Mouse (Mus musculus) heart, postnatal 25 days (tissue): ENCODE measurements around the gene Pip4k2a. TPM values are rescaled to one million over a fixed set of nuclear protein-coding genes. Genes with fewer than 3 reads are reported as not detected.

Experiments
- DNase-seq: peaks from one replicate; pipeline ENCODE4 v3.0.0; 2022; ENCODE audit warnings: low spot score
- intact Hi-C: fragments of 180-260 bp; cut with DNase I; formaldehyde crosslinking; loops from one replicate; pipeline ENCODE4 v1.15.1; 2025
- total RNA-seq, 2 experiments: library from RNA; stranded (reverse); gene quantifications; 2 replicates each; pipeline ENCODE4 v1.2.3; 2021

The Pip4k2a gene
- total RNA-seq, 2 experiments from 2014 or later, result 7.1 to 7.6 TPM

- no peak for DNase-seq
- intact Hi-C loops, result no loop called here
Observed at GRCm38 (mm10) chr2:18815336-18815965, 182.5 kb downstream of the Pip4k2a start.

- intact Hi-C loops, result no loop called here
Observed at GRCm38 (mm10) chr2:18814447-18814804, 183.5 kb downstream of the Pip4k2a start.

GRCm38 (mm10) chr2:18813683-18814446, 184.1 kb downstream of the Pip4k2a start:
- intact Hi-C loops, result no loop called here

More at GRCm38 (mm10) chr2:18814447-18814804, 183.5 kb downstream of the Pip4k2a start:
- no peak for DNase-seq

GRCm38 (mm10) chr2:18807961-18808360, 190.0 kb downstream of the Pip4k2a start:
- intact Hi-C loops, result no loop called here

More at GRCm38 (mm10) chr2:18813683-18814446, 184.1 kb downstream of the Pip4k2a start:
- no peak for DNase-seq

GRCm38 (mm10) chr2:18801281-18801862, 196.6 kb downstream of the Pip4k2a start:
- DNase-seq, result no peak
- intact Hi-C loops, result no loop called here

More at GRCm38 (mm10) chr2:18807961-18808360, 190.0 kb downstream of the Pip4k2a start:
- DNase-seq, result no peak

DNA sequence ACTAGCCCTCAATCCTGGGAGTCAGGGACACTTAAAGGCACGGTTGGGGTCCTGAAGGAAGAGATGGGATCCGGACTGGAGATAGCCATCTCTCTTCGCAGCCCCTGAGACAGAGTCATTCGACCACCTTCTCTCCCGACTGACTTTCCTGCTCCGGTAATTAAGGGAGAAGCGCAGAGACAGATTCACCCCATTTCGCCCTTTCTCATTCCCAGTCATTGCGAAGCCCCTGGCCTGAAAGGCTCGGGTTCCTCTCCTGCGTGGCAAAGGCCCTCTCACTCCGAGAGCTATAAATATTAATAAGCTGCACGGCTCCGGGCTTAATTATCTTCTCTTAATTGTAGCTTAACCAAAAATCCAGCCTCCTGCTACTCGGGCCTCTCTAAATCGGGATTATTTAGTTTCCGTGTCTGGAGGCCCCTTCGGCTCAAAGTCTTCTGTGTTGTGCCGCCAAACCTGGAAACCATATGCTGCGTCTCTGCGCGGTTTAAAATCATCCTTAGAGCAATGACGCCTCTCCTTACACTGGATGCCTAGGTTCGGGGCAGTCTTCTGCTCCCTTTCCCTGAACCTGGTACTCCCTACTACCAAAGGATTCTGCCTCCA, 197.2 kb downstream of the Pip4k2a start:
- intact Hi-C loops, result no loop called here
- no peak for DNase-seq

GRCm38 (mm10) chr2:18799966-18800645, 197.8 kb downstream of the Pip4k2a start:
- intact Hi-C loops, result no loop called here
- DNase-seq, result no peak

GRCm38 (mm10) chr2:18799265-18799965, 198.5 kb downstream of the Pip4k2a start:
- intact Hi-C loops, result no loop called here
- DNase-seq, result no peak

DNA sequence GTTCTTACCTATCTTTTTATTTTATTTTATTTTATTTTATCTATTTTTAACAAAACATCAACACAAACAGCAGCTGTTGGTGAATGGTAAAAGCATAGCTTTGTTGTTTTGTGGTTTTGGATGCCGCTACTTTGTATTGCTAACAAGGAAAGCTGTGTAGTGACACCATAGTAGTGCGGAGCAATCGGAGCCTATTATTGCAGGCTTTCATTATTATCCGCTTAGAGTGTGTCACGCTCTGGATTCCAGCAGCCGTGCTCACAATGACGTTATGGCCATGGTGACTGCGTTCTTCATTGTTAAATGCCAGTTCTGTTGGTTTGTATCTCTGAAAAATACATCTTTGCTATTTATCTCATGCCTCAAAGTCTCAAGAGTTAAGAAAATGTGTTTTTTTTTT, 200.2 kb downstream of the Pip4k2a start:
- DNase-seq, result no peak
- intact Hi-C loops, result no loop called here

DNA sequence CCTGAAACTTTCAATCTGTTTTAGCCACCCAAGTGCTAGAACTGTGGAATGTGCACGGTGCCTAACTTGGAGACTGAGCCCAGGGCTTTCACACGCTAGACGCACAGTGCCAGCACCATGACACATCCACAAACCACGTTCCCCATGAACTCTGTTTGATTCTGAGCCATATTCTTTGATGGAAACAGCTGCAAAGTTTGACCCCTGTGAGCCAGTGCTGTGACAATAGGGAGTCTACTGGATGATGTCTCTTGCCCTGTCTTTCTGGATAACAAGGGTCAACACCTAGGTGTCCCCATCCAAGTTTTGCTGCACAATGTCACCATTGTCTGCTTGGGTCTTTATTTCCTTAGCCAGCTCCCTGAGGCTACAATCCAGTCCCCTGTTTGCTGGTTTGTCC, 203.7 kb downstream of the Pip4k2a start:
- intact Hi-C loops, result no loop called here
- DNase-seq, result no peak

Other genes starting within 250 kb of the Pip4k2a start
- gene 4930426L09Rik, start 217 bp upstream of the Pip4k2a start, total RNA-seq, result under 1 TPM in 1 of 2 experiments, not detected in 1; 0.17 TPM
- gene Armc3, start 201.2 kb upstream of the Pip4k2a start, total RNA-seq, result not detected